21 mouse cellular contexts compared by ENCODE assay signal in the genomic region with DNA sequence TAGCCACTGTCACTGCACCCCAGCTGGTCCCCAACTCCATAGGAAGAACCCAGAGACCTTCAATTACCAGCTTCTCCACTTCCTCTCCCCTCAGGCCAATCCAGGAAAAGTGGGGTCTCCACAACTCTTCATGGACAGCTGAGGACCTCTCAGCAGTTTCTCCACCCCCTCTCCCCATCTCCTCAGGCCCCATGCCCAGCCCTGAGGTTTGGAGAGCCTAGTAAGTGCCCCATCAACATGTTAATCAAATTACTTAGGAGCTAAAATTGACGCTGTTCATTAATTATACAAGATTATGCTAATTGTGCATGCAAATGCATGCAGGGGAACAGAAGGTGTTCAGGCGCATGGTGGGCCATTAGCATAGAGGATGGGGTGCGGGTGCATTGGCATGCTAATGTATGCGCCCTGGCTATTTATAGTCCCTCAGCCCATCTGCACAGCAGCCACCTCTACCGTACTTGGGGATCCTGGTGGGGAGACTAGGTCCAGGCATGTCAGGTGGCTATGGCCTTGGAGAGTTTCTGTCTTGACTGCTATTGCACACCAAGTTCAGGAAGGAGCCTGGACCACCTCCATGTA. TPM values are rescaled to one million over a fixed set of nuclear protein-coding genes. Genes with fewer than 3 reads are reported as not detected.
DNase-seq lines count a peak whose midpoint lies in the region; ATAC-seq and TF ChIP-seq lines count a peak whose summit lies in the region.
"Had no signal": no experiment of that assay in that cellular context is flagged by ENCODE, and none has a peak within 500 bp of the region (broad histone marks: within the 10 kb centered on the region; RNA-seq: fewer than 3 reads in every experiment).

No protein-coding gene starts in this region.

- peak; percentile 87 for ATAC-seq in midbrain, embryonic 12.5 days (ENCODE audit: low FRiP score, low read depth)
- no peak for ATAC-seq in midbrain, postnatal 0 days (ENCODE audit: low FRiP score)
- ATAC-seq in forebrain, embryonic 16.5 days = peak; percentile 99
- ATAC-seq: intestine, embryonic 16.5 days; Patski had no signal

- no peaks in the 10 kb centered on the region for H3K9me3 ChIP-seq in midbrain, embryonic 12.5 days
- H3K9me3 ChIP-seq in midbrain, postnatal 0 days (ENCODE audit: low read length) = no peaks in the 10 kb centered on the region
- no peaks in the 10 kb centered on the region for H3K9me3 ChIP-seq in forebrain, embryonic 16.5 days (ENCODE audit: control insufficient read depth, low read length)
- H3K9me3 ChIP-seq: embryonic facial prominence, embryonic 13.5 days had no signal

- no peaks in the 10 kb centered on the region for H3K27me3 ChIP-seq in midbrain, embryonic 12.5 days
- no peaks in the 10 kb centered on the region for H3K27me3 ChIP-seq in midbrain, postnatal 0 days (ENCODE audit: insufficient read depth, low read length)
- H3K27me3 ChIP-seq in forebrain, embryonic 16.5 days (replicated peaks; ENCODE audit: control insufficient read depth, insufficient read depth, low read length) = no peaks in the 10 kb centered on the region
- H3K27me3 ChIP-seq: Patski had no signal

- no peaks in the 10 kb centered on the region for H3K36me3 ChIP-seq in midbrain, embryonic 12.5 days
- peaks cover 3% of the 10 kb centered on the region; the same call in 1 of the 2 replicates for H3K36me3 ChIP-seq in midbrain, postnatal 0 days (ENCODE audit: insufficient read depth, low read length)
- H3K36me3 ChIP-seq in forebrain, embryonic 16.5 days (ENCODE audit: control insufficient read depth, insufficient read depth) = no peaks in the 10 kb centered on the region
- H3K36me3 ChIP-seq: embryonic facial prominence, embryonic 13.5 days had no signal

- H3K27ac ChIP-seq in midbrain, embryonic 12.5 days (replicated peaks) = no peak overlapping the region; the same call in 1 of the 2 replicates
- H3K27ac ChIP-seq in midbrain, postnatal 0 days (ENCODE audit: low read depth, low read length) = no peak overlapping the region
- H3K27ac ChIP-seq in forebrain, embryonic 16.5 days (ENCODE audit: low read length) = peak overlapping the region; percentile 57
- H3K27ac ChIP-seq: embryonic facial prominence, embryonic 13.5 days had no signal

- H3K4me3 ChIP-seq in midbrain, embryonic 12.5 days = no peak overlapping the region
- no peak overlapping the region for H3K4me3 ChIP-seq in midbrain, postnatal 0 days (ENCODE audit: low read depth, low read length)
- H3K4me3 ChIP-seq in forebrain, embryonic 16.5 days (replicated peaks; ENCODE audit: low read length) = no peak overlapping the region
- H3K4me3 ChIP-seq: embryonic facial prominence, embryonic 13.5 days had no signal

- peaks cover 10% of the 10 kb centered on the region for H3K4me1 ChIP-seq in midbrain, embryonic 12.5 days
- H3K4me1 ChIP-seq in midbrain, postnatal 0 days (ENCODE audit: insufficient read depth, low read length) = no peaks in the 10 kb centered on the region
- H3K4me1 ChIP-seq in forebrain, embryonic 16.5 days (replicated peaks; ENCODE audit: control insufficient read depth, insufficient read depth, low read length) = peaks cover 26% of the 10 kb centered on the region
- H3K4me1 ChIP-seq: embryonic facial prominence, embryonic 13.5 days had no signal

- no peak overlapping the region for H3K9ac ChIP-seq in midbrain, embryonic 12.5 days (replicated peaks)
- H3K9ac ChIP-seq in midbrain, postnatal 0 days (replicated peaks; ENCODE audit: low read length, poor library complexity, severe bottlenecking) = no peak overlapping the region
- H3K9ac ChIP-seq in forebrain, embryonic 16.5 days (replicated peaks; ENCODE audit: low read depth, low read length) = no peak overlapping the region
- H3K9ac ChIP-seq: embryonic facial prominence, embryonic 13.5 days had no signal

- no peak for TF ChIP-seq CTCF in midbrain, postnatal 0 days (IDR thresholded peaks at IDR 0.05)

- no peak overlapping the region for H3K4me2 ChIP-seq in midbrain, embryonic 12.5 days (replicated peaks)
- H3K4me2 ChIP-seq in midbrain, postnatal 0 days (ENCODE audit: low read depth, low read length, poor library complexity, severe bottlenecking) = no peak overlapping the region
- no peak overlapping the region for H3K4me2 ChIP-seq in forebrain, embryonic 16.5 days (ENCODE audit: low read length)
- H3K4me2 ChIP-seq: embryonic facial prominence, embryonic 13.5 days had no signal

- WGBS in midbrain, embryonic 12.5 days = 36% methylated on average over 5 of the region's 5 CpGs
- WGBS in midbrain, postnatal 0 days = 23% methylated on average over 5 of the region's 5 CpGs
- WGBS in forebrain, embryonic 16.5 days = 6% methylated on average over 5 of the region's 5 CpGs

- DNase-seq in midbrain, postnatal 0 days (ENCODE audit: low spot score) = no peak
- peak; percentile 65 for DNase-seq in brain, adult 2 months (ENCODE audit: low read depth, low spot score)
- DNase-seq in layer of hippocampus, adult 9-11 months = peak; percentile 74
- no peak for DNase-seq in adrenal gland, adult (ENCODE audit: inconsistent age in 2 of 2, low spot score in 1 of 2)
- DNase-seq in natural killer cell, adult 2 months (ENCODE audit: low spot score in 2 of 2) = no peak
- no peak for DNase-seq in thymus, postnatal 25 days
- DNase-seq: adrenal gland, adult 8-10 months; heart, adult 18-20 months; heart, postnatal 10 days; lung, adult 18-20 months; spleen, adult 18-20 months had no signal

RNA-seq across cellular contexts. Expression of a gene that starts 45.5 kb away (rescaled TPM):
- polyA plus RNA-seq in midbrain, embryonic 12.5 days (2016; fragmentation: Nextera tagmentation; extraction: Ambion mirVana) = 33.6 and 59.5 TPM in 2 replicates
- total RNA-seq in midbrain, postnatal 0 days (2014; rRNA removed) = 25.4 and 26.2 TPM in 2 replicates
- 32.4 and 35.3 TPM in 2 replicates for polyA plus RNA-seq in midbrain, postnatal 0 days (2015; fragmentation: Nextera tagmentation; extraction: Ambion mirVana)
- 18.1 and 19.0 TPM in 2 replicates for polyA plus RNA-seq in forebrain, embryonic 16.5 days (2015; fragmentation: Nextera tagmentation; extraction: Ambion mirVana)

RNA-seq across cellular contexts. Expression of a gene that starts 53.2 kb away (rescaled TPM):
- 0.13 and 0.23 TPM in 2 replicates for polyA plus RNA-seq in midbrain, embryonic 12.5 days (2016; fragmentation: Nextera tagmentation; extraction: Ambion mirVana)
- total RNA-seq in midbrain, postnatal 0 days (2014; rRNA removed) = not detected in 2 replicates
- polyA plus RNA-seq in midbrain, postnatal 0 days (2015; fragmentation: Nextera tagmentation; extraction: Ambion mirVana) = 0.15 TPM in 1 of 2 replicates, not detected in the other
- polyA plus RNA-seq in forebrain, embryonic 16.5 days (2015; fragmentation: Nextera tagmentation; extraction: Ambion mirVana) = not detected in 2 replicates
- total RNA-seq: adrenal gland, adult 8-10 months; CH12.LX; heart, adult 18-20 months; heart, postnatal 10 days; layer of hippocampus, postnatal 10 days; megakaryocyte progenitor cell, adult 5-6 weeks had no signal
- polyA plus RNA-seq: embryonic facial prominence, embryonic 13.5 days; intestine, embryonic 16.5 days; limb, embryonic 14.5 days; urinary bladder, adult 2 months had no signal

RNA-seq across cellular contexts. Expression of a gene that starts 53.2 kb away (rescaled TPM):
- 0.38 and 0.55 TPM in 2 replicates for polyA plus RNA-seq in midbrain, embryonic 12.5 days (2016; fragmentation: Nextera tagmentation; extraction: Ambion mirVana)
- not detected in 2 replicates for total RNA-seq in midbrain, postnatal 0 days (2014; rRNA removed)
- 0.93 TPM in 1 of 2 replicates, not detected in the other for polyA plus RNA-seq in midbrain, postnatal 0 days (2015; fragmentation: Nextera tagmentation; extraction: Ambion mirVana)
- polyA plus RNA-seq in forebrain, embryonic 16.5 days (2015; fragmentation: Nextera tagmentation; extraction: Ambion mirVana) = 0.73 and 0.86 TPM in 2 replicates
- total RNA-seq: CH12.LX; heart, adult 18-20 months; heart, postnatal 10 days; layer of hippocampus, postnatal 10 days; megakaryocyte progenitor cell, adult 5-6 weeks had no signal
- polyA plus RNA-seq: embryonic facial prominence, embryonic 13.5 days; limb, embryonic 14.5 days; Patski; urinary bladder, adult 2 months had no signal

RNA-seq across cellular contexts. Expression of a gene that starts 54.4 kb away (rescaled TPM):
- not detected in 2 replicates for polyA plus RNA-seq in midbrain, embryonic 12.5 days (2016; fragmentation: Nextera tagmentation; extraction: Ambion mirVana)
- not detected in 2 replicates for total RNA-seq in midbrain, postnatal 0 days (2014; rRNA removed)
- polyA plus RNA-seq in midbrain, postnatal 0 days (2015; fragmentation: Nextera tagmentation; extraction: Ambion mirVana) = 0.12 TPM in 1 of 2 replicates, not detected in the other
- 0.27 TPM in 1 of 2 replicates, not detected in the other for polyA plus RNA-seq in forebrain, embryonic 16.5 days (2015; fragmentation: Nextera tagmentation; extraction: Ambion mirVana)
- total RNA-seq: adrenal gland, adult 8-10 months; CH12.LX; heart, adult 18-20 months; heart, postnatal 10 days; layer of hippocampus, postnatal 10 days; megakaryocyte progenitor cell, adult 5-6 weeks had no signal
- polyA plus RNA-seq: intestine, embryonic 16.5 days; limb, embryonic 14.5 days; Patski; urinary bladder, adult 2 months had no signal

RNA-seq across cellular contexts. Expression of a gene that starts 56.9 kb away (rescaled TPM):
- polyA plus RNA-seq in midbrain, embryonic 12.5 days (2016; fragmentation: Nextera tagmentation; extraction: Ambion mirVana) = 2.1 and 2.7 TPM in 2 replicates
- total RNA-seq in midbrain, postnatal 0 days (2014; rRNA removed) = 17.2 and 22.5 TPM in 2 replicates
- polyA plus RNA-seq in midbrain, postnatal 0 days (2015; fragmentation: Nextera tagmentation; extraction: Ambion mirVana) = 6.3 and 6.7 TPM in 2 replicates
- 2.7 and 3.7 TPM in 2 replicates for polyA plus RNA-seq in forebrain, embryonic 16.5 days (2015; fragmentation: Nextera tagmentation; extraction: Ambion mirVana)
- total RNA-seq: megakaryocyte progenitor cell, adult 5-6 weeks had no signal

Comparison
In these comparisons a context has a peak if more than half of its experiments do, and no peak if none do; other contexts are left out.
1. DNase-seq: peak in brain, adult 2 months (single experiment) and layer of hippocampus, adult 9-11 months (single experiment); none in midbrain, postnatal 0 days (single experiment), adrenal gland, adult (0 of 2), natural killer cell, adult 2 months (0 of 2) and thymus, postnatal 25 days (single experiment).